Mouse (Mus musculus) olfactory bulb, adult 2 months (tissue): ENCODE measurements around the gene Pofut1.

ENCODE experiments used
- CTCF ChIP-seq: fragments of 200-500 bp; IDR thresholded peaks from 2 replicates; pipeline ENCODE4 v1.5.1; 2012; ENCODE audit warnings: low read depth, mild to moderate bottlenecking, low read length, moderate library complexity; ENCODE audit not compliant: insufficient read depth
- POLR2A ChIP-seq: fragments of 200-500 bp; IDR thresholded peaks from 2 replicates; pipeline ENCODE4 v1.6.1; 2012; ENCODE audit warnings: mild to moderate bottlenecking, low read depth, low read length, moderate library complexity; ENCODE audit not compliant: insufficient read depth

DNA sequence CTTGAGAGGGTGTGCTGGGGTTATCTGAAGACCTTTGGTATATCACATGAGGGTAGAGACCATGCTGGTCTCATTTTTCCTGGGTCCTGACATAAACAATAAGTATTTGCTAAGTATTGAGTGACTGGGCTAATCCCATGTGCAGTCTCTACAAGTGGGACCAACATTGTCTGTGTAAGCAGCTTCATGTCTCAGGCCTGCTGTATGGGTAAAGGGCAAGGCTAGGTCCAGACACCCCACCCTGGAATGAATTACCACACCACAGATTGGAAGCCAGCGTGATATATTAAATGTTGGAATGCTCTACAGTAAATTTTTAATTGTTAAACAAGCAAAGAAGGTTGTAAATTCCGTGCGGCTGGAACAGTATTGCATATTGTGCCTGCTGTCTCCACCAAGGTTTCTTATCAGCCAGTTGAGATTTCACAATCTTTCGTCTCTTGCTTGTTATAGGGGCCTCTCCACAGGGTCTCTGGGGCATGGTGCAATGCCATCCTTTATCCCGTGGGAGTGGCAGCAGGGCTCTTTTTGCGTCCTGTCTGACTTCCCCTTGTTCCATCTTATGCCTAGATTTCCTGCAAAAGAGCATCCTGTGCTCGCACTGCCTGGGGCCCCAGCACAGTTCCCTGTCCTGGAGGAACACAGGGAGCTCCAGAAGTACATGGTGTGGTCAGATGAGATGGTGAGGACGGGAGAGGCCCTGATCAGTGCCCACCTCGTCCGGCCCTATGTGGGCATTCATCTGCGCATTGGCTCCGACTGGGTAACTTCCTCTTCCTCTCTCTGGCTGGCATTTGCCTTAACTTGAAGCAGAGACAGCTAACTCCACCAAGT is 17.9 kb downstream of the Pofut1 start:
- TF ChIP-seq POLR2A = no peak
- no peak for TF ChIP-seq CTCF
